Comparison of ENCODE assay signal across 26 mouse cellular contexts in the genomic region with DNA sequence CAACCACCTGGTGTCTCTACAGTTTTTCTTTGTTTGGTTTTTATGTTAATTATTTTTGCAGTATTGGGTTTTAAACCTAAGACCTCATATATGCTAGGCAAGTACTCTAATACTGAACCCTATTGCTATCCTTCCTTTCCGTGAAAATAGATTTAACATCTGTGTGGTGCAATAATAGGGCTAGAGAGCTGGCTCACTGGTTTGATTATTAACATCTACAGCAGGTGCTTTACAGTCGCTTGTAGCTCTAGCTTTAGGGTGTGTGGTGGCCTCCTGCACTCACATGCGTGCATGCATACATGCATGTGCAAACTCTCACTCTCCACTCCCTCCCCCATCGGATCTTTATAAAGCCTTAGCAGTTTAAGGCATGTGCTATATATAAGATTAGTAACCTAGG. TPM values are rescaled to one million over a fixed set of nuclear protein-coding genes. Genes with fewer than 3 reads are reported as not detected.
DNase-seq lines count a peak whose midpoint lies in the region; ATAC-seq and TF ChIP-seq lines count a peak whose summit lies in the region.
"Had no signal": no experiment of that assay in that cellular context is flagged by ENCODE, and none has a peak within 500 bp of the region (broad histone marks: within the 10 kb centered on the region; RNA-seq: fewer than 3 reads in every experiment).

No protein-coding gene starts in this region.

- WGBS in kidney, postnatal 0 days, result 75% methylated on average over 4 of the region's 4 CpGs
- 91% methylated on average over 4 of the region's 4 CpGs for WGBS in stomach, embryonic 15.5 days
- 86% methylated on average over 4 of the region's 4 CpGs for WGBS in stomach, postnatal 0 days
- WGBS in intestine, postnatal 0 days, result 53% methylated on average over 4 of the region's 4 CpGs

- ATAC-seq in kidney, postnatal 0 days (replicated peaks; ENCODE audit: low FRiP score, low read depth), result no peak
- peak; percentile 47; the same call in 1 of the 2 replicates for ATAC-seq in stomach, embryonic 15.5 days (ENCODE audit: insufficient read depth, low FRiP score, low read depth)
- ATAC-seq in stomach, postnatal 0 days (ENCODE audit: low FRiP score, low TSS enrichment), result no peak
- peak; percentile 86 for ATAC-seq in intestine, postnatal 0 days
- no peak for ATAC-seq in activated CD4-positive, CD25-positive, alpha-beta regulatory T cell, adult 4 months
- ATAC-seq: CD4-positive, CD25-positive, alpha-beta regulatory T cell, adult 4 months; forebrain, embryonic 13.5 days; forebrain, embryonic 16.5 days; hindbrain, embryonic 16.5 days had no signal

- H3K27ac ChIP-seq in kidney, postnatal 0 days, result 0 out of 2 replicates have a peak overlapping the region, but pooled peaks have one; percentile 9
- H3K27ac ChIP-seq in stomach, embryonic 15.5 days, result no peak overlapping the region
- no peak overlapping the region for H3K27ac ChIP-seq in stomach, postnatal 0 days (replicated peaks)
- H3K27ac ChIP-seq in intestine, postnatal 0 days (ENCODE audit: low read depth, low read length), result no peak overlapping the region
- H3K27ac ChIP-seq: embryonic facial prominence, embryonic 10.5 days; embryonic facial prominence, embryonic 13.5 days; forebrain, embryonic 10.5 days; forebrain, embryonic 13.5 days; hindbrain, embryonic 10.5 days; hindbrain, embryonic 13.5 days had no signal

- DNase-seq in kidney, postnatal 0 days (ENCODE audit: low spot score), result no peak
- DNase-seq in kidney, postnatal 10 days, result no peak
- no peak for DNase-seq in stomach, postnatal 0 days (ENCODE audit: low spot score)
- DNase-seq: adrenal gland, postnatal 25 days; cerebellum, adult 11-12 months; cerebellum, adult 8-10 months; cerebellum, postnatal 10 days; cerebellum, postnatal 36 days; embryo, embryonic 11 days; gastrocnemius, adult 2 months; gastrocnemius, postnatal 14 days; heart, adult 18-20 months had no signal

- TF ChIP-seq CTCF in kidney, postnatal 0 days (IDR thresholded peaks at IDR 0.05; ENCODE audit: low read depth), result no peak
- no peak for TF ChIP-seq CTCF in stomach, postnatal 0 days (IDR thresholded peaks at IDR 0.05; ENCODE audit: low read depth)
- no peak for TF ChIP-seq CTCF in intestine, postnatal 0 days (IDR thresholded peaks at IDR 0.05; ENCODE audit: low read depth)

- no peak overlapping the region for H3K4me2 ChIP-seq in kidney, postnatal 0 days (ENCODE audit: low read length)
- no peak overlapping the region for H3K4me2 ChIP-seq in stomach, embryonic 15.5 days
- H3K4me2 ChIP-seq in stomach, postnatal 0 days (replicated peaks; ENCODE audit: low read depth), result no peak overlapping the region
- no peak overlapping the region for H3K4me2 ChIP-seq in intestine, postnatal 0 days (replicated peaks; ENCODE audit: low read depth)
- H3K4me2 ChIP-seq: embryonic facial prominence, embryonic 13.5 days; forebrain, embryonic 13.5 days; heart, embryonic 13.5 days; hindbrain, embryonic 13.5 days had no signal

- no peaks in the 10 kb centered on the region for H3K9me3 ChIP-seq in kidney, postnatal 0 days (replicated peaks; ENCODE audit: low read length)
- no peaks in the 10 kb centered on the region for H3K9me3 ChIP-seq in stomach, embryonic 15.5 days
- no peaks in the 10 kb centered on the region for H3K9me3 ChIP-seq in stomach, postnatal 0 days (ENCODE audit: control insufficient read depth, low read length)
- no peaks in the 10 kb centered on the region for H3K9me3 ChIP-seq in intestine, postnatal 0 days (ENCODE audit: control insufficient read depth)

- peaks cover 7% of the 10 kb centered on the region; the same call in 1 of the 2 replicates for H3K36me3 ChIP-seq in kidney, postnatal 0 days (ENCODE audit: insufficient read depth, low read length)
- H3K36me3 ChIP-seq in stomach, embryonic 15.5 days, result peaks cover 21% of the 10 kb centered on the region; the same call in 1 of the 2 replicates
- H3K36me3 ChIP-seq in stomach, postnatal 0 days (ENCODE audit: control insufficient read depth, insufficient read depth, low read length), result 0 out of 2 replicates have a peak, but pooled peaks cover 2% of the 10 kb centered on the region
- no peaks in the 10 kb centered on the region for H3K36me3 ChIP-seq in intestine, postnatal 0 days (ENCODE audit: control insufficient read depth, insufficient read depth)

- H3K4me1 ChIP-seq in kidney, postnatal 0 days (replicated peaks; ENCODE audit: insufficient read depth, low read length), result no peaks in the 10 kb centered on the region
- peaks cover 3% of the 10 kb centered on the region; the same call in 1 of the 2 replicates for H3K4me1 ChIP-seq in stomach, embryonic 15.5 days
- no peaks in the 10 kb centered on the region for H3K4me1 ChIP-seq in stomach, postnatal 0 days (replicated peaks; ENCODE audit: control insufficient read depth, insufficient read depth)
- no peaks in the 10 kb centered on the region for H3K4me1 ChIP-seq in intestine, postnatal 0 days (replicated peaks; ENCODE audit: control insufficient read depth, insufficient read depth, low read length)
- H3K4me1 ChIP-seq: forebrain, embryonic 10.5 days; hindbrain, embryonic 10.5 days had no signal

- no peak for TF ChIP-seq EP300 in stomach, postnatal 0 days (optimal IDR thresholded peaks at IDR 0.05)

- no peak overlapping the region for H3K9ac ChIP-seq in kidney, postnatal 0 days (ENCODE audit: low read depth, low read length)
- H3K9ac ChIP-seq in stomach, embryonic 15.5 days, result no peak overlapping the region
- H3K9ac ChIP-seq in stomach, postnatal 0 days (ENCODE audit: low read length), result no peak overlapping the region
- H3K9ac ChIP-seq in intestine, postnatal 0 days (ENCODE audit: low read depth, low read length), result no peak overlapping the region
- H3K9ac ChIP-seq: embryonic facial prominence, embryonic 13.5 days; forebrain, embryonic 13.5 days; heart, embryonic 13.5 days; hindbrain, embryonic 13.5 days had no signal

- H3K4me3 ChIP-seq in kidney, postnatal 0 days (replicated peaks; ENCODE audit: low read depth, low read length), result no peak overlapping the region
- H3K4me3 ChIP-seq in stomach, embryonic 15.5 days (replicated peaks), result no peak overlapping the region
- H3K4me3 ChIP-seq in stomach, postnatal 0 days (ENCODE audit: low read depth, low read length), result no peak overlapping the region
- no peak overlapping the region for H3K4me3 ChIP-seq in intestine, postnatal 0 days (ENCODE audit: low read depth, low read length)
- H3K4me3 ChIP-seq: embryonic facial prominence, embryonic 10.5 days; embryonic facial prominence, embryonic 13.5 days; erythroblast, embryonic 14.5 days; forebrain, embryonic 10.5 days; forebrain, embryonic 13.5 days; gastrocnemius, adult 2 months; heart, embryonic 13.5 days; hindbrain, embryonic 10.5 days; hindbrain, embryonic 13.5 days had no signal

- no peaks in the 10 kb centered on the region for H3K27me3 ChIP-seq in kidney, postnatal 0 days (ENCODE audit: insufficient read depth, low read length)
- H3K27me3 ChIP-seq in stomach, embryonic 15.5 days (replicated peaks), result no peaks in the 10 kb centered on the region
- no peaks in the 10 kb centered on the region for H3K27me3 ChIP-seq in stomach, postnatal 0 days (ENCODE audit: control insufficient read depth, insufficient read depth, low read length)
- no peaks in the 10 kb centered on the region for H3K27me3 ChIP-seq in intestine, postnatal 0 days (replicated peaks; ENCODE audit: control insufficient read depth, insufficient read depth, low read length)
- H3K27me3 ChIP-seq: embryonic facial prominence, embryonic 13.5 days; forebrain, embryonic 13.5 days; heart, embryonic 13.5 days; hindbrain, embryonic 13.5 days had no signal

RNA-seq across cellular contexts. Expression of a gene that starts 19.6 kb away (rescaled TPM):
- 17.9 and 20.2 TPM in 2 replicates for polyA plus RNA-seq in kidney, postnatal 0 days (2015; fragmentation: Nextera tagmentation; extraction: Ambion mirVana)
- polyA plus RNA-seq in stomach, embryonic 15.5 days (2015; fragmentation: Nextera tagmentation; extraction: Ambion mirVana), result 34.6 and 38.1 TPM in 2 replicates
- 8.4 and 9.5 TPM in 2 replicates for polyA plus RNA-seq in stomach, postnatal 0 days (2015; fragmentation: Nextera tagmentation; extraction: Ambion mirVana)
- 8.6 and 9.4 TPM in 2 replicates for polyA plus RNA-seq in intestine, postnatal 0 days (2015; fragmentation: Nextera tagmentation; extraction: Ambion mirVana)
- polyA plus RNA-seq in activated CD4-positive, CD25-positive, alpha-beta regulatory T cell, adult 4 months (2017; shearing (Covaris generic)), result 10 to 100 TPM; 72.8 to 79.5 TPM

Comparison
In these comparisons a context has a peak if more than half of its experiments do, and no peak if none do; other contexts are left out.
1. ATAC-seq: peak in stomach, embryonic 15.5 days (single experiment) and intestine, postnatal 0 days (single experiment); none in kidney, postnatal 0 days (single experiment), stomach, postnatal 0 days (single experiment) and activated CD4-positive, CD25-positive, alpha-beta regulatory T cell, adult 4 months (single experiment).